Mouse (Mus musculus): ENCODE data around the gene Lipt2.

Lipt2 gene

DNA sequence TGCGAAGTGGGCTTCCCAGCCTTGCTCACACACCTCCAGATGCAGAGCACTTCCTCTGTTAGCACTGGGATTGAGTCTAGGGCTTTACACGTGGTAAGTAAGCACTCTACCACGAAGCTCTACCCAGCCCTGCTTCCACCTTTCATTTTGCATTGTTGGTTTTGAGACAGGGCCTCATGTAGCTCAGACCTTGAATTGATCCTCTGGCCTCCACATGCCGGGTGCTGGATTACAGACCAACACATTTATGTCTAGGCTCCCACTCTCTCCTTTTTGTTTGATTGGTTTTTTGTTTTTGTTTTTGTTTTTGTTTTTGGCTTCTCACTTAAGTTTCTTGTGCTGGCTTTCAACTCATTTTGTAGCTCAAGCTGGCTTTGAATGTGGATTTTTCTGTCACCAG lies 11.7 kb downstream of the Lipt2 start:
- ATAC-seq (ENCODE audit: low TSS enrichment): no peak

- ATAC-seq (ENCODE audit: low TSS enrichment): no peak
Observed at GRCm38 (mm10) chr7:100176269-100176668, 17.2 kb downstream of the Lipt2 start, which contains the start of gene Kcne3. Gene Kcne3 (plus strand): TSS chr7:100176502.

DNA sequence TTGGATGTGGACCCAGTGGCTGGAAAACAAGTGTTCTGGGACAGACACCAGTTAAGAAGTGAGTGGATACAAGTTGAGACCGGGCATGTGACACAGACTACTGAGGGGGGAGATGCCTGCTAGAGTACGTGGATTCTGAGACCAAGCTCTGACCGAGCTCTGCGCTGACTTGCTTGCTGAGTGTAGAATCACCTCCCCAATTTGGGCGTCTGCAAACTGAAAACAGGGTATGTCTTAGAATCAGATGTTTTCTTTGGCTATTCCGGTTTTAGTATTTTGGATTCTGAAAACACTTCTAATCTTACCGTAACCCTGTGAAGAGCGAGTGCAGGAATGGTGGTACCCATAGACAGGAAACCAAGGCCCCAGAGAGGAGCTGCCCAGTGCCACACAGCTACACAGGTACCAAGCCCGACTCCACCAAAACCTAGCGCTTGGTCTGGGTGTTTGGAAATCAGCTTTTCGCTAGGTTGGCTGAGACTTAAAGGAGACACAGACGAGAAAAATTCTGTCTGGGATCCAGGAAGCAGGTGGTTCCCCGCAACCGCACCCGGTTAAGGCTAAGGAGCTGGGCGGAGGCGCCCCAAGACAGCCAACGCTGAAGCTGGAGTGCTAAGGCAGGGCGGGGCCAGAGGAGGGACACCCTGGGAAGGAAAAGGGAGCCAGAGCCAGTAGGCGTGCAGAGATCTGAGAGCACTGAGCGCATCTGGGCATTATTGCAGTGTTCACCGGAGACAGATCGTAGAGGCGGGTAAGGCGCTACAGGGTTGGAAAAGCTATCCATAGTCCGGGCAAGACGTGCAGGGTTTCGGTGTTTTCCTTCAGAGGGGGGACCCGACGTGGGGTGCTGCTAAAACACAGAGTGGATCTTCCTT lies 19.2 kb downstream of the Lipt2 start:
- peak; percentile 98 for ATAC-seq (ENCODE audit: low TSS enrichment)

GRCm38 (mm10) chr7:100178891-100179233 lies 19.8 kb downstream of the Lipt2 start:
- peak; percentile 33 for ATAC-seq (ENCODE audit: low TSS enrichment)

- ATAC-seq (ENCODE audit: low TSS enrichment): no peak
Observed at GRCm38 (mm10) chr7:100179394-100179793, 20.3 kb downstream of the Lipt2 start.

DNA sequence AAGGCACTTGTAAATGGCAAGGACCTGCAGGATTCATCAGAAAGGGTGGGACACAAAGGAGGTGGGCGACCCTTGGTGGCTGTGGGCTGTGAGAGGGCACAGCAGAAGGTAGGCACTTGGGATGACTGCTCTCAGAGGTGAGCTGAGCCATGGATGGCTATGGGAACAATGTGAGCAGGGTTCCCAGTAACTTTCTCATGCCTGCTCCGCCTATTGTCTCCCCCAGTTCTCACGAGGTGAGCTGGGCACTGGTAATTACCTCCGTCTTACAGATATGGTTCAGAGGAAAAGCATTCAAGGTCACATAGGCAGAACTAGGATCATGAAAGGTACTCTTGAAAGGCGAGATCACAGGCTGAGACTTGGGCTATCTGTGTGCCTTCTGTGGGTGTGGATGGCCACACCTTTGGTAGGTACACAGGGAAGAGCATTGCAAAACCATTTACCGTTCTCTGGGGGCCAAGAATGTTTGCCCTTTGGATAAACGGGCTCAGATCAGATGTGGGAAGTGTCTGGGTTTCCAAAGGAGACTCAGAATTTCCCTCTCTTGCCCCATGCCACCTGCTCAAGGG lies 20.8 kb downstream of the Lipt2 start:
- ATAC-seq (ENCODE audit: low TSS enrichment): no peak

DNA sequence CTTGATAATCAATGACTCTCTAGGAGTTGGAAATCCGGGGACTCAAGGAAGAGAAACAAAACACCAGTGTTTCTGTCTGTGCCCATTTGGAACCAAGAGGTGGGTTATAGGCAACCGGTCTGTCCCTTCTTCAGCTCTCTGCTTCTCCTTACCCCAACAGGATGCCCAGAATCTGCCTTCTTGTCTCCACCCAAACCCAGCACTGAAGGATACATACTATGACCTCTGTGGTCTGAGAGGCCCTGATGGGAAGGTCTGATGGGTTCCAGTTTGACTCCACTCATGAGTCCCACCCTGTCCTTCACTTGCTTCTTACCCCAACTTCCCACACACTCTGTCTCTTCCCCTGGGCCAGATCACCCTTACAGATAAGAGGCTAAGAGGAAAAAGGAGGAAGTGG lies 22.1 kb downstream of the Lipt2 start:
- ATAC-seq (ENCODE audit: low TSS enrichment): no peak

GRCm38 (mm10) chr7:100181614-100182013 lies 22.5 kb downstream of the Lipt2 start:
- ATAC-seq (ENCODE audit: low TSS enrichment): no peak

DNA sequence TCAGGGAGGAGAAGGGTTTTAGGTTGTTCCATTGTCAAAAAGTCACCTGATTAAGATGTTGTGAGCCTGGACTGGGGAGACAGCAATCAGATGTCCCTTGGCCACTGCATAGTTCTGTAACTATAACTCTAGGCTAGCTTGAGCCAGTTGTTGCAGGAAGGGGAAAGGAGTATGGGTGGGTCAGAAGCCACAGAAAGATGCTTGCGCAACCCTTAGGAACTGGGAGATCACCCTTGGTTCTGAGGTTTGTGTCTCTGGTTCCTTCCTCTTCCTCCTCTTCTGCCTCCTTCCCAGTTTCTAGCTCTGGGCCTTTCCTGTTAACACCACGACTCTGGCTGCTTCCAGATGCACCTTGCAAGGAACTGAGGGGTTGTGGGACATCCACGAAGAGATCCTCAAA lies 23.3 kb downstream of the Lipt2 start:
- ATAC-seq (ENCODE audit: low TSS enrichment): no peak

GRCm38 (mm10) chr7:100187601-100188000 lies 28.5 kb downstream of the Lipt2 start:
- no peak for ATAC-seq (ENCODE audit: low TSS enrichment)

- ATAC-seq (ENCODE audit: low TSS enrichment): no peak
Observed at GRCm38 (mm10) chr7:100190167-100190566, 31.1 kb downstream of the Lipt2 start.

GRCm38 (mm10) chr7:100190778-100191177 lies 31.7 kb downstream of the Lipt2 start:
- ATAC-seq (ENCODE audit: low TSS enrichment): peak; percentile 69

GRCm38 (mm10) chr7:100201191-100201590 lies 42.1 kb downstream of the Lipt2 start:
- ATAC-seq (ENCODE audit: low TSS enrichment): no peak

- ATAC-seq (ENCODE audit: low TSS enrichment): no peak
Observed at GRCm38 (mm10) chr7:100203616-100204015, 44.5 kb downstream of the Lipt2 start.

GRCm38 (mm10) chr7:100204871-100205270 lies 45.8 kb downstream of the Lipt2 start:
- ATAC-seq (ENCODE audit: low TSS enrichment): no peak

DNA sequence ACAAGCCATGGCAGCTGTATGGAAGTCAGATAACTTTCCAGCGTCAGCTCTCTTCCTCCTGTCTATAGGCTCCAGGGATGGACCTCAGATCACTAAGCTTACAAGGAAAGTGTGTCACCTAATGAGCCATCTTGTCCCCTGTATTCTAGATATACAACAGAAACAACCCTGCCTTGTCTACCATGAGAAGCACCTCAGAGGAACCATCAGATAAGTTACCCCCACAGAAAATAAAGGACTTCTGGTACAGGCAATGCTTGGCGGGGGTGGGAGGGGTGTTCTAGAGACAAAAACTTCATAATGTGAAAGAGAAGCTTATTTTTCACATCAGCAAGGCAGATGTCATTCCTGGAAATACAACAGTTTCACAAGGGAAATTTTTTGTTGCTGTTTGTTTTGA lies 47.1 kb downstream of the Lipt2 start:
- no peak for ATAC-seq (ENCODE audit: low TSS enrichment)

GRCm38 (mm10) chr7:100207886-100208285 lies 48.8 kb downstream of the Lipt2 start:
- no peak for ATAC-seq (ENCODE audit: low TSS enrichment)

All from frontal cortex, adult (tissue).